Mouse (Mus musculus): ENCODE data around the gene Gm20458. TPM values are rescaled to one million over a fixed set of nuclear protein-coding genes. Genes with fewer than 3 reads are reported as not detected.

Gene Gm20458
- polyA plus RNA-seq (2017; shearing (Covaris generic)): 6.5 TPM

DNA sequence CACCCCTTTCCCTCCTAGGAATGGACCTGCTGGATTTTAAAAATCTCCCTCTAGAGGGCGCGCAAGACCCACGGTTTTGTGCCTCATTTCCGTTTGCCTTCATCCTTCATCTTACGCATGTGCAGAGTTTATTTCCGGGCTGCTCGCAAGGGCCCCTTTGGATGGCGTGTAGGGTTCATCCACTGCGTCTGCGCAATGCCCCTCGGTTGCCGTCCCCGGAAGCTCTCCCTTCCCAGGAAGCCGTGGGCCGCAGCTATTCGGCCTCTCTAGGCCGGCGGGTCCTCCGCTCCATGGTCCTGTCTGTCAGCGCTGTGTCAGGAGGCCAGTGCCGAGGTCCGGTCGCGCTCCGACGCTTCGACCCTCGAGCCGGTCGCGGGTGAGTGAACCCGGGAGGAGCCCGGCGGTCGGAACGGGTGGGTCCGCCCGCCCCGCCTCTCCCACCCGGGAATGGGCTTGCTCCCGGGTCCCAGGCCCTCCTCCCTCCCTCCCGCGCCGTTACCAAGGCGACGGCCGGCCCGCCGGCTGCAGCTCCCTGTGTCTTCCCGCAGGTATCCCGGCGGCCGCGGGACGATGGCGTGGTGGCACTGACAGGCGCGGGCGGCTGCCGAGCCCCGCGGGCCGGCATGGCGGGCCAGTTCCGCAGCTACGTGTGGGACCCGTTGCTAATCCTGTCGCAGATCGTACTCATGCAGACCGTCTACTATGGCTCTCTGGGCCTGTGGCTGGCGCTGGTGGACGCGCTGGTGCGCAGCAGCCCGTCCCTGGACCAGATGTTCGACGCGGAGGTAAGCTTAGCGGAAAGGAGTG lies at the start of gene Gm20458:
TSS of gene Gm20458 (plus strand) at position 223 of the 807 bp plus-strand sequence.

DNA sequence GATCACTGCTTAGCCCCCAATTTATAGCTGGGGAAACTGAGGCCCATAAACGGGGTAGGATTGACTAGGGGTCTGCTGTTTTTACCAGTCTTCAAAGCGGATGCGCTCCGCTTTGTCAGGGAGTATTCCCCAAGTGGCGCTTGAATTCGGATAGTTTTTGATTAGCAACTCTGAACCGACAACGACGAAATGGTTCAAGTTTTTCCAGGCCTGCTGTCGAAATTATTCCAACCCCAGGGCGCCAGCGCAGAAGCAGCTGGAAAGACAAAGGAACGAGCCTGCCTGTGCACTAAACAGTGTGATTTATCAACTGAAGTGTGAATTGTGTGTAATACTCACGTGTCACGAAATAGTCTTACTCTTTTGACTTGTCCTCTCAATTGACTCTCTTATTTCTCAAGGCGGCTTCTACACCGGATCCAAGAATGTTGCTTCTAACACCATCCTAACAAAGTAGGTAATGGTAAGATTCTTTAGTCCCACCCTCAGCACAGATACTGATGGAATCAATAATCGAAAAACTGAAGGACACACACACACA lies 17.2 kb upstream of the Gm20458 start, which contains the start of gene Sdc4:
TSS of gene Sdc4 (minus strand) at position 428 of the 541 bp plus-strand sequence.

DNA sequence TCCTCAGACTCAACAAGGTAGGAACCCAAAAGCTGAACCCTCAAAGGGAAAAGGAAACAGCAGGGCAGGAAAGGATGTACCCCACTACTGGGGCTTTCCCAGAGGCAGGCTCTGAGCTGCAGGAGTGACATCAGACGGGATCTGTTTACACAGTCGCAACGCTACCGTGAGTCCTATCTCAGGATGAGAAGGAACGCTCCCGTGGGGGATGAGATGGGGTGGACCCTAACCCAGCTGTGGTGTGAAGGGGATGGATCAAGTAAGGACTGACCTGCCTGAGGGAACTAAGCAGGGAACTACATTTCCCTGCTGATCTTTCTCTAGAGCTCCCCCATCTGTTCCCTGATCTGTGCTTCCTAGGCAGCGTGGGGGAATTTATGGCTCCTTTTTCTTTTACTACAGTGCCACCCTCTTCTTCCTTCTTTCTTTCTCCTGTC lies 3.9 kb upstream of the Gm20458 start, which contains the start of gene Sys1:
TSS of gene Sys1 (plus strand) at position 101 of the 437 bp plus-strand sequence.

DNA sequence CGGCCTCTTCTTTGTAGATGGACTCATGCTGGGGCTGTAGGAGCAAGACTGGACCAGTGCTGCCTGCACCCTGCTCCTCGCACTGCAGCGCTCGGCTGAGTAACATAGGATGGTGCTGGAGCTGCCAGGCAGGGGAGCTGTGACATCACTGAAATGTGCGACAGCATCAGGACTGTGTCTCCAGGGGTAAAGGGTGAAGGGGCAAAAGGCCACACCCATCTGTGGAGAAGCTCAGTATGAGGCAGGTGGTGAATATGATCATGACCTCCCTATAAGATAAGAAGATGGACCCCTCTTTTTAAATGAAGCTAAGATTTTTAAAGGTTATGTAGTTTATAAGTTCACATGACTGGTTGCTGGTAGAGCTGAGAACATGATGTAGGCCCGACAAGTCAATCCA lies 12.9 kb downstream of the Gm20458 start, which contains the start of gene Trp53tg5:
TSS of gene Trp53tg5 (minus strand) at position 101 of the 400 bp plus-strand sequence.

DNA sequence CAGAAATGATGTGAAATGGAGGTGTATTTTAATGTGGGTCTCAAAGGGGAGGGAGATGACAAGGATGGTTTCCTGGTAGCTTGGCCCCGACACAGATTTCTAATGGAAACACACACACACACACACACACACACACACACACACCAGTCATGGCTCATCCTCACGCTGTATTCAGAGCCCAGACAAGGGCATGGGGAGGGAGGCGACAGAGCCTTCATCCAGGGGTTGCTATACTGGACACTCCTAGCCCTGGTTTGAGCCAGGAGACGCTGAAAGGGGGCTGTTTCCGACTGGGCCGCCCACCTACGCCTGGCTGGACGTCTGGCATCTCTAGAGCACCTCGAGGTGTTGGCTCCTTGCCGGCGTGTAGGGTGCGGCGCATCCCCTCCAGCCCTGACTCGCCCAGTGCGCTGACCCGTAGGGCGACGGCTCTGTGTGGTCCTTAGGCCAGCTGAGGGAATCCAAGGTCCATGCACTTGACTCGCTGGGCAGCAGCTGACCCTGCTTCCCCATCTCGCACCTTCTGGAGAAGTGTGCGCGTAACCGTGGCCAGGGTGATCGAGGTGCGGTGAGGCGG lies 25.0 kb downstream of the Gm20458 start, which contains the start of gene Dbndd2:
TSS of gene Dbndd2 (plus strand) at position 426 of the 577 bp plus-strand sequence.

DNA sequence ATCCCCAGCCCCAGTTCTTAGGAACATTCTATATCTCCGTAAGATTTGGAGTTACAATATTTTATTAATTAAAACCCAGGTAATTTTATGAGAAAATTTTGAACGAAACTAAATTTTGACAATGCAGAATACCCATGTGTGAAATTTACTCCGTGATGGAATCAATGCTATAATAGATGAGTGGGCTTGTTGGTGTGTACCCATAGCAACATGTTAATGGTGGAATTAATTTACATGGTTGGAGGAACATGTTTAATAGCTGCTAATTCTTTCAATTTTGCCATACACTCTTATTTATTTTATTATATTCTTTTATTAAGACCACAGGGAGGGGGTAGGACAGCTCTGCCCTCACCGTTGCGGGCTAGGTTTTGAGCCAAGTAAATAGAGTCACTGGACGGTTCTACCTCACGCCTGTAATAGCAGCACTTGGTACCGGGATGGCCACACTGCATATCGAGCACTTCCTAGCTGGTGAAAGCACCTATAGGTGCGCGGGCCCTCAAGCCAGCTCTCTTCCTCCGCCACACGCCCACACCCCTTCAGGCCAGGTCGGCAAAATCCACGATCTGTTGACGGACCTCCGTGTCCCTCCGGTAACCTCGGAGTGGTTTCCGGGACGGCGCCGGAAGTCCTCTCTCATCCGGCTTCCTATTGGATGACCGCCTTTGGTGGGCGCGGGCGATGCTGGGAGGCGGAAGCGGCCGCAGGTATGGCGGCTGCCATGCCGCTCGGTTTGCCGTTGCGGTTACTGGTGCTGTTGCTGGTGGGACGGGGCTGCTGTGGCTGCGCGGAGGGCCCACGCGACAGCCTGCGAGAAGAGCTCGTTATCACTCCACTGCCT lies 36.3 kb downstream of the Gm20458 start, which contains the start of gene Pigt:
TSS of gene Pigt (plus strand) at position 674 of the 844 bp plus-strand sequence.

Other genes starting within 250 kb of the Gm20458 start
- gene Wfdc15b, start 239.3 kb upstream of the Gm20458 start, polyA plus RNA-seq (2017; shearing (Covaris generic)): not detected
- gene Svs2, start 222.5 kb upstream of the Gm20458 start, polyA plus RNA-seq (2017; shearing (Covaris generic)): not detected
- gene Svs3b, start 204.3 kb upstream of the Gm20458 start, polyA plus RNA-seq (2017; shearing (Covaris generic)): not detected
- not detected for gene Svs4, start 182.5 kb upstream of the Gm20458 start, polyA plus RNA-seq (2017; shearing (Covaris generic))
- gene Svs3a, start 171.7 kb upstream of the Gm20458 start, polyA plus RNA-seq (2017; shearing (Covaris generic)): not detected
- not detected for gene Svs6, start 144.2 kb upstream of the Gm20458 start, polyA plus RNA-seq (2017; shearing (Covaris generic))
- gene Svs5, start 128.2 kb upstream of the Gm20458 start, polyA plus RNA-seq (2017; shearing (Covaris generic)): not detected
- 9.0 TPM for gene Slpi, start 71.9 kb upstream of the Gm20458 start, polyA plus RNA-seq (2017; shearing (Covaris generic))
- not detected for gene Rbpjl, start 57.8 kb upstream of the Gm20458 start, polyA plus RNA-seq (2017; shearing (Covaris generic))
- gene Matn4, start 55.8 kb upstream of the Gm20458 start, polyA plus RNA-seq (2017; shearing (Covaris generic)): not detected
- 0.64 TPM for gene Sdc4, start 17.1 kb upstream of the Gm20458 start, polyA plus RNA-seq (2017; shearing (Covaris generic))
- 81.1 TPM for gene Sys1, start 4.0 kb upstream of the Gm20458 start, polyA plus RNA-seq (2017; shearing (Covaris generic))
- gene Trp53tg5, start 12.8 kb downstream of the Gm20458 start, polyA plus RNA-seq (2017; shearing (Covaris generic)): not detected
- gene Dbndd2, start 25.1 kb downstream of the Gm20458 start, polyA plus RNA-seq (2017; shearing (Covaris generic)): 2.6 TPM
- gene Pigt, start 36.6 kb downstream of the Gm20458 start, polyA plus RNA-seq (2017; shearing (Covaris generic)): 16.2 TPM
- not detected for gene Wfdc2, start 101.4 kb downstream of the Gm20458 start, polyA plus RNA-seq (2017; shearing (Covaris generic))
- not detected for gene Spint3, start 112.5 kb downstream of the Gm20458 start, polyA plus RNA-seq (2017; shearing (Covaris generic))
- gene Wfdc6a, start 124.5 kb downstream of the Gm20458 start, polyA plus RNA-seq (2017; shearing (Covaris generic)): not detected
- gene Eppin, start 132.6 kb downstream of the Gm20458 start, polyA plus RNA-seq (2017; shearing (Covaris generic)): not detected
- not detected for gene Wfdc6b, start 152.6 kb downstream of the Gm20458 start, polyA plus RNA-seq (2017; shearing (Covaris generic))
- gene Wfdc8, start 152.7 kb downstream of the Gm20458 start, polyA plus RNA-seq (2017; shearing (Covaris generic)): not detected
- gene Wfdc16, start 177.8 kb downstream of the Gm20458 start, polyA plus RNA-seq (2017; shearing (Covaris generic)): not detected
- gene Wfdc10, start 195.1 kb downstream of the Gm20458 start, polyA plus RNA-seq (2017; shearing (Covaris generic)): not detected
- not detected for gene Wfdc9, start 195.6 kb downstream of the Gm20458 start, polyA plus RNA-seq (2017; shearing (Covaris generic))
- not detected for gene Wfdc11, start 213.1 kb downstream of the Gm20458 start, polyA plus RNA-seq (2017; shearing (Covaris generic))
- gene Wfdc13, start 224.1 kb downstream of the Gm20458 start, polyA plus RNA-seq (2017; shearing (Covaris generic)): not detected
- not detected for gene Spint4, start 237.5 kb downstream of the Gm20458 start, polyA plus RNA-seq (2017; shearing (Covaris generic))